Mouse (Mus musculus) bone marrow macrophage, adult 2 months (primary cell): ENCODE data around the gene Ehbp1l1.

Experiments
- CTCF ChIP-seq: IDR thresholded peaks from 2 replicates; pipeline ENCODE4 v1.5.1; 2012; ENCODE audit warnings: low read depth, mild to moderate bottlenecking, low read length, moderate library complexity
- POLR2A ChIP-seq: IDR thresholded peaks from 2 replicates; pipeline ENCODE4 v1.6.1; 2012; ENCODE audit warnings: mild to moderate bottlenecking, low read depth, low read length, borderline replicate concordance

DNA sequence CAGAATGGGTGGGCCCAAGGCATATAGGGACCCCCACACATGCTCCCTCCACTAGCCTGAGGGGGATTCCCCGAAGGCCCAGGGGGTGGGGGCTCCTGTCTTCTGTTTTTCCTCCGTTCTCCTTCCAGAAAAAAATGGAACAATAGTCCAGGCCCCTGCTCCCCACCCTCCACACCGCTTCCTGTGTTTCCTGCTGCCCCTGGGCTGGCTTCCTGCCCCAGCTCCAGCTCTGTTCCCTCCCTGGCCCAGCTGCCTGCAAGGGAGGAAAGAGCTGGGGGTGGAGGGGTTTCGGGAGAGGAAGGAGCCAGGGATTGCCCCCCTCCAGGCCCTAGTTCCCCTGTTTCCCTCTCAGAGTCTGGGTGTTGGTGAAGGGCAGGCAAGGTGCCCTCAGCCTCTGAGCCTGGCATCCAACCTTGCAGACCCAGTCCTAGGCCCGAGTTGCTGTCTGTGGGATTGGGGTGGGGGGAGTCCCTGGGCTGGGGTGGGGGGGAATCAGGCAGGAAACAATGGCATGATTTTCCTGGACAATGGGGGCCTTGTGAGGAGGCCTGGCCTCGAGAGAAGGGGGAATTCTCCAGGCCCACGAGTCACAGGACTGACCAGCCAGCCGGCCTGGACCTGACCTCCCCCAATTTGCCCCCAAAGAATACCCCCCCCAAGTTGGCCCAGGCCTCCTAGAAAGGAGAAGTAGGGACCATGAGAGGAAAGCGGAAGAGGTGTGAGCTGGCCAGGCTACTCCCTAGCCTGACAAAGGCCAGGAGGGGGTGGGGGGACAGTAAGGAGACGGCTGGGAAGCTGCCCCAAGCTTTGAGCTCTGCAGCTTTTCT is 33.8 kb downstream of the Ehbp1l1 start:
- TF ChIP-seq CTCF (no peak), POLR2A (no peak)
